In the genomic region with DNA sequence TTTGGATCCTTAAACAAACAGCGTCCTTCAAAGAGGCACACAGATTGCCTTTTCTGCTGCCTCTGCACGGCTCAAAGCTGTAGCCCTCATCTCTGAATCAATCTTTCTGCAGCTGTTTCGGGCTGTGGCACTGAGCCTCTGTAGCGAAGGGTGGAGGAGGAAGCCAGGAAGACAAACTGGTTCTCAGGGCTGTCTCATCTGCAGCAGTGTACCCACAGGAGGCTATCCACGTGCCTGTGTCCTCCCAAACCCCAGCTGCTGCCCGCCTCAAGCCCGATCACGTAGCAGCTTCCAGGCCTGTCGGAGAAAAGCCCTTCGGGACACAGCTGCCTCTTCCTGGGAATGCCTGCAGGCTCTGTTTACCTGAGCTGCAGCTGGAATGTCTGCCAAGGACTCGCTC, we compare ENCODE assay signal across 8 mouse cellular contexts.
DNase-seq lines count a peak whose midpoint lies in the region; ATAC-seq and TF ChIP-seq lines count a peak whose summit lies in the region.

No protein-coding gene starts in this region.

- 0 out of 2 replicates have a peak, but pooled peaks have one; percentile 48 for ATAC-seq in embryonic facial prominence, embryonic 13.5 days (ENCODE audit: insufficient number of reproducible peaks, insufficient read depth, low FRiP score, low TSS enrichment, low read depth)
- ATAC-seq in limb, embryonic 12.5 days (ENCODE audit: insufficient number of reproducible peaks, insufficient read depth, low FRiP score, low TSS enrichment, low read depth): peak; percentile 44; the same call in 1 of the 2 replicates
- ATAC-seq in midbrain, embryonic 12.5 days (ENCODE audit: low FRiP score, low read depth): peak; percentile 57; the same call in 1 of the 2 replicates
- ATAC-seq in megakaryocyte progenitor cell, adult 5-6 weeks (replicated peaks; ENCODE audit: poor library complexity): no peak

- TF ChIP-seq POLR2A in testis, adult 2 months (IDR thresholded peaks at IDR 0.05; ENCODE audit: control insufficient read depth, low read depth, low read length): no peak

- no peaks in the 10 kb centered on the region for H3K9me3 ChIP-seq in embryonic facial prominence, embryonic 13.5 days
- H3K9me3 ChIP-seq in limb, embryonic 12.5 days: no peaks in the 10 kb centered on the region
- no peaks in the 10 kb centered on the region for H3K9me3 ChIP-seq in midbrain, embryonic 12.5 days

- H3K4me3 ChIP-seq in embryonic facial prominence, embryonic 13.5 days: peak overlapping the region; percentile 20
- H3K4me3 ChIP-seq in limb, embryonic 12.5 days (replicated peaks): peak overlapping the region; percentile 15; the same call in 1 of the 2 replicates
- H3K4me3 ChIP-seq in midbrain, embryonic 12.5 days: no peak overlapping the region
- no peak overlapping the region for H3K4me3 ChIP-seq in testis, adult 2 months (ENCODE audit: control insufficient read depth, low read depth, low read length)

- peaks cover 22% of the 10 kb centered on the region for H3K4me1 ChIP-seq in embryonic facial prominence, embryonic 13.5 days
- H3K4me1 ChIP-seq in limb, embryonic 12.5 days (replicated peaks): peaks cover 26% of the 10 kb centered on the region
- H3K4me1 ChIP-seq in midbrain, embryonic 12.5 days: peaks cover 17% of the 10 kb centered on the region
- peaks cover 6% of the 10 kb centered on the region; the same call in 1 of the 2 replicates for H3K4me1 ChIP-seq in testis, adult 2 months (ENCODE audit: control insufficient read depth, insufficient read depth, low read length)

- no peaks in the 10 kb centered on the region for H3K36me3 ChIP-seq in embryonic facial prominence, embryonic 13.5 days
- H3K36me3 ChIP-seq in limb, embryonic 12.5 days: no peaks in the 10 kb centered on the region
- no peaks in the 10 kb centered on the region for H3K36me3 ChIP-seq in midbrain, embryonic 12.5 days
- no peaks in the 10 kb centered on the region for H3K36me3 ChIP-seq in testis, adult 2 months (ENCODE audit: control insufficient read depth, insufficient read depth, low read length)

- TF ChIP-seq CTCF in testis, adult 2 months (IDR thresholded peaks at IDR 0.05; ENCODE audit: control insufficient read depth, insufficient read depth, insufficient replicate concordance, low read depth, low read length): no peak

- peak; percentile 27 to 30 for DNase-seq in adrenal gland, adult 18-20 months (ENCODE audit: low spot score in 2 of 2)
- DNase-seq in heart, adult 8-10 months (ENCODE audit: low spot score): peak; percentile 61
- peak; percentile 27 for DNase-seq in kidney, adult 11 months

- H3K4me2 ChIP-seq in embryonic facial prominence, embryonic 13.5 days: peak overlapping the region; percentile 52
- peak overlapping the region; percentile 51 for H3K4me2 ChIP-seq in limb, embryonic 12.5 days
- peak overlapping the region; percentile 35 for H3K4me2 ChIP-seq in midbrain, embryonic 12.5 days (replicated peaks)

- H3K27ac ChIP-seq in embryonic facial prominence, embryonic 13.5 days: peak overlapping the region; percentile 90
- peak overlapping the region; percentile 84 for H3K27ac ChIP-seq in limb, embryonic 12.5 days
- peak overlapping the region; percentile 52; the same call in 1 of the 2 replicates for H3K27ac ChIP-seq in midbrain, embryonic 12.5 days (replicated peaks)
- H3K27ac ChIP-seq in testis, adult 2 months (ENCODE audit: control insufficient read depth, insufficient read depth, low read depth, low read length): peak overlapping the region; percentile 85

- 7% methylated on average over 11 of the region's 11 CpGs for WGBS in embryonic facial prominence, embryonic 13.5 days
- 10% methylated on average over 11 of the region's 11 CpGs for WGBS in limb, embryonic 12.5 days
- WGBS in midbrain, embryonic 12.5 days: 11% methylated on average over 11 of the region's 11 CpGs

- peak overlapping the region; percentile 53; the same call in 1 of the 2 replicates for H3K9ac ChIP-seq in embryonic facial prominence, embryonic 13.5 days
- peak overlapping the region; percentile 27; the same call in 1 of the 2 replicates for H3K9ac ChIP-seq in limb, embryonic 12.5 days (replicated peaks)
- H3K9ac ChIP-seq in midbrain, embryonic 12.5 days (replicated peaks): 0 out of 2 replicates have a peak overlapping the region, but pooled peaks have one; percentile 17

- H3K27me3 ChIP-seq in embryonic facial prominence, embryonic 13.5 days: no peaks in the 10 kb centered on the region
- no peaks in the 10 kb centered on the region for H3K27me3 ChIP-seq in limb, embryonic 12.5 days
- H3K27me3 ChIP-seq in midbrain, embryonic 12.5 days: 0 out of 2 replicates have a peak, but pooled peaks cover 5% of the 10 kb centered on the region
- H3K27me3 ChIP-seq in testis, adult 2 months (ENCODE audit: control insufficient read depth, insufficient read depth, low read length): no peaks in the 10 kb centered on the region

Comparison
In these comparisons a context has a peak if more than half of its experiments do, and no peak if none do; other contexts are left out.
1. H3K4me3 ChIP-seq: peak in embryonic facial prominence, embryonic 13.5 days (single experiment) and limb, embryonic 12.5 days (single experiment); none in midbrain, embryonic 12.5 days (single experiment) and testis, adult 2 months (single experiment).
2. Peak in every context shown above with its lines, with median percentiles within 50 percentile points of each other: DNase-seq, H3K27ac ChIP-seq, H3K4me2 ChIP-seq and H3K9ac ChIP-seq.